Mouse (Mus musculus) liver, embryonic 15.5 days (tissue): ENCODE data around the gene Cwh43. TPM values are rescaled to one million over a fixed set of nuclear protein-coding genes. Genes with fewer than 3 reads are reported as not detected.

ENCODE experiments used
- ATAC-seq: fragments of 200-750 bp; cut with Nextera tagmentation; 2 replicates; pipeline ENCODE4 v1.8.0; 2017; ENCODE audit warnings: moderate number of reproducible peaks, mild to moderate bottlenecking, moderate library complexity; ENCODE audit not compliant: insufficient read depth
- H3K27ac ChIP-seq: fragments of 300-500 bp; sonication (generic); replicated peaks from 2 replicates; pipeline ENCODE4 v1.5.1; 2015; ENCODE audit warnings: mild to moderate bottlenecking, inconsistent platforms
- H3K27me3 ChIP-seq: fragments of 300-500 bp; sonication (generic); 2 replicates; pipeline ENCODE4 v1.6.1; 2015; ENCODE audit warnings: mild to moderate bottlenecking, inconsistent platforms
- H3K36me3 ChIP-seq: fragments of 300-500 bp; sonication (generic); replicated peaks from 2 replicates; pipeline ENCODE4 v1.6.1; 2015; ENCODE audit warnings: moderate library complexity, mild to moderate bottlenecking, inconsistent platforms
- H3K4me1 ChIP-seq: fragments of 300-500 bp; sonication (generic); replicated peaks from 2 replicates; pipeline ENCODE4 v1.6.1; 2015; ENCODE audit warnings: inconsistent platforms
- H3K4me2 ChIP-seq: fragments of 300-500 bp; sonication (generic); 2 replicates; pipeline ENCODE4 v1.6.1; 2015; ENCODE audit warnings: moderate library complexity, mild to moderate bottlenecking, inconsistent platforms
- H3K4me3 ChIP-seq: fragments of 300-500 bp; sonication (generic); replicated peaks from 2 replicates; pipeline ENCODE4 v1.5.1; 2015; ENCODE audit warnings: mild to moderate bottlenecking, inconsistent platforms
- H3K9ac ChIP-seq: fragments of 300-500 bp; sonication (generic); 2 replicates; pipeline ENCODE4 v1.6.1; 2015; ENCODE audit warnings: moderate library complexity, mild to moderate bottlenecking, inconsistent platforms
- H3K9me3 ChIP-seq: fragments of 300-500 bp; sonication (generic); replicated peaks from 2 replicates; pipeline ENCODE4 v1.6.1; 2016; ENCODE audit warnings: inconsistent platforms
- WGBS: fragments of 180-500 bp; shearing (Covaris S2); methylation state at CpG from one replicate; pipeline ENCODE4 v1.1.7; 2015; ENCODE audit warnings: mixed read lengths; ENCODE audit not compliant: insufficient replicate concordance; 5-methylcytosine and 5-hydroxymethylcytosine counted together
- polyA plus RNA-seq: library from polyadenylated mRNA; unstranded; fragments of >200 nt; fragmentation: Nextera tagmentation; extraction: Ambion mirVana; gene quantifications from 2 replicates; pipeline ENCODE4 v1.2.1, GENCODE M21; 2015

The Cwh43 gene
- polyA plus RNA-seq, 1 experiment from 2014 or later, result not detected

DNA sequence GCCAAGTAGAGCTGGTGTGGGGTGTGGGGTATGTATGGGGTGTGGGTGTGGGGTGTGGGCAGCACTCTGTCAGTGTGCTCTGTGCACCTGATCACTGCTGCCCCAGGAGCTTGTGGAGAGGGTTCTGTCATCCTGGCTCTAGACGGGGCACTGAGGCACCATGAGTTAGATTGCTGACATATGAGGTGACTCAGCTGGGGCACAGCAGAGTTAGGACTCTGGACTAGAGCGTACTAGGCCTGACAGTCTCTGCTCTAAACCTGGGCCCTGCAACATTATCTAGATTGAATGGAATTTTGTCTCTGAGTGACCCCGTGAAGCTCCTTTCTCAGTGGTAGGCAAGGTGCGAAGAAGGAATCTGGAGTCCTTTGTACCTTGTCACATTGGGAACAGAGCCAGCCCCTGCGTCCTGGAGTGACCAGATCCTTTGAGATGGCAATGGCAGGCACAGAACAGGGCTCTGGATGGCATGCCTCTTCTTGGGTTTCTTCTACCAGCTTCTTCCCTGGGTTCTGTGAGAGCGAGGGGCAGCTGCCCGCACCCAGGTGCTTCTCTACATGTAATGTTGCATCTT lies 95.1 kb downstream of the Cwh43 start:
- Histone ChIP-seq H3K4me1 (peaks cover 6% of the 10 kb centered on the region; the same call in 1 of the 2 replicates), H3K9ac (no peak overlapping the region), H3K9me3 (no peaks in the 10 kb centered on the region), H3K4me2 (no peak overlapping the region), H3K27me3 (no peaks in the 10 kb centered on the region), H3K36me3 (no peaks in the 10 kb centered on the region), H3K27ac (no peak overlapping the region), H3K4me3 (no peak overlapping the region)
- ATAC-seq, result no peak
- 61% methylated on average over 7 of the region's 7 CpGs for WGBS

- no peaks in the 10 kb centered on the region for H3K9me3 ChIP-seq
- H3K36me3 ChIP-seq, result no peaks in the 10 kb centered on the region
- H3K4me1 ChIP-seq, result peaks cover 4% of the 10 kb centered on the region; the same call in 1 of the 2 replicates
- no peak overlapping the region for H3K4me2 ChIP-seq
- no peaks in the 10 kb centered on the region for H3K27me3 ChIP-seq
- 81% methylated on average over 9 of the region's 9 CpGs for WGBS
- no peak for ATAC-seq
- H3K4me3 ChIP-seq, result no peak overlapping the region
- no peak overlapping the region for H3K27ac ChIP-seq
- no peak overlapping the region for H3K9ac ChIP-seq
These were observed 96.5 kb downstream of the Cwh43 start for GRCm38 (mm10) chr5:73502422-73502821.

Other genes starting within 250 kb of the Cwh43 start
- 46.2 and 47.2 TPM in 2 replicates for gene Fryl, start 149.5 kb upstream of the Cwh43 start, polyA plus RNA-seq
- 115 and 117 TPM in 2 replicates for gene Ociad1, start 113.3 kb upstream of the Cwh43 start, polyA plus RNA-seq
- 3.9 and 5.9 TPM in 2 replicates for gene Ociad2, start 65.0 kb upstream of the Cwh43 start, polyA plus RNA-seq
- 2.5 and 2.9 TPM in 2 replicates for gene Dcun1d4, start 74.9 kb downstream of the Cwh43 start, polyA plus RNA-seq
- 0.03 TPM in 2 replicates for gene Lrrc66, start 226.5 kb downstream of the Cwh43 start, polyA plus RNA-seq
- gene Sgcb, start 241.7 kb downstream of the Cwh43 start, polyA plus RNA-seq, result 2.5 and 2.9 TPM in 2 replicates
- not detected in 2 replicates for gene Spata18, start 245.3 kb downstream of the Cwh43 start, polyA plus RNA-seq